Mouse (Mus musculus) T-cell, adult 2 months (primary cell): ENCODE data around the gene Osbpl6.

ENCODE experiments used
- DNase-seq: peaks from one replicate; pipeline ENCODE4 v3.0.0; 2022; ENCODE audit warnings: low spot score

Gene Osbpl6

DNA sequence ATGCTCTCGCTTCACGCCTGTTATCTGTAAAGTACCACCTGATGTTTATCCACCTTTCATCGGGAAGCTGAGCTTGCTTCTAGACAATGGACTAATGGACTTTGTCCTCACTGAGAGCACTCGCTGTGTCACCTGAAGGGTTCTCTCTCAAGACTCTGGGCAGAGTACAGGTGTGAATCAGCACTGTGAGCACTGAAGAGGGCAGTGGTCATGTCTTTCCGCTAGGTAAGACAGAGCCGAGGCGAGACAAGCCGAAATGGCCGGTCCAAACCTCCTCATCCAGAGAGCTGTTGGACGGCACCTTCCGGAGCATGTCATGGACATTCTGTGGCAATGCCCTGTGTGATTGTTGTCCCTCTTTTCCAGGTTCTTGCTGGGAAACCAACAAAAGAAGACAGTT lies 92.6 kb downstream of the Osbpl6 start:
- DNase-seq = no peak

DNA sequence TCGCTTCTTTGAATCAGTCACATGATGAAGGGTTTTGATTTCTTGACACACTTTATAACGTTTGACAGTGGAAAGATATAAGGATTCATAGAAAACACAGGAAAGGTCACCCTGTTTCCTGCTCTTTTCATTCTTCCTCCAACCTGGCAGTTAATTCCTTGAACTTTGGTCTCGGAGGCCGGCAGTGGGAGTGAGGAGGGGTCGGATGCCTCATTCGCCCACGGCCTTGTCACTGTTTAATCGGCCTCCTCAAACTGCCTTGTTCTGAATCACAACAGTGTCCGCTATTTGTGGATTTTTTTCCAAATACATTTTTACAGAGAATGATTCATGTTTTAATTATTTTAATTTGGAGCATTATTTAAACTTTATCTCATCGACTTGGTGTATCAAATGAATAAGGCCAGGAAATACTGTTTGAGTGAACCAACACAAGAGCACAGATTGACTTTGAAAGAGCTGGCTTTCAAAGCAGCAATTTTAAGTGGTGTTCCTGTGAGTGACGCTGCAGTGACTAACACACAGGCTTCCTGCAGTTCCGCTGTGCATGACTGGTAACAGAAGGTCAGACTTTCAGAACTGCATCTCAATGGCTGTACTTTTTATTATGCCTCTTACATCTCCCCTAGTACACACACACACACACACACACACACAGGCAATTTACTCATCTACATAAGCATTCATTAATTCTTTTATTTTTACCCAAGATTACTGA lies 98.0 kb downstream of the Osbpl6 start:
- DNase-seq = no peak

DNA sequence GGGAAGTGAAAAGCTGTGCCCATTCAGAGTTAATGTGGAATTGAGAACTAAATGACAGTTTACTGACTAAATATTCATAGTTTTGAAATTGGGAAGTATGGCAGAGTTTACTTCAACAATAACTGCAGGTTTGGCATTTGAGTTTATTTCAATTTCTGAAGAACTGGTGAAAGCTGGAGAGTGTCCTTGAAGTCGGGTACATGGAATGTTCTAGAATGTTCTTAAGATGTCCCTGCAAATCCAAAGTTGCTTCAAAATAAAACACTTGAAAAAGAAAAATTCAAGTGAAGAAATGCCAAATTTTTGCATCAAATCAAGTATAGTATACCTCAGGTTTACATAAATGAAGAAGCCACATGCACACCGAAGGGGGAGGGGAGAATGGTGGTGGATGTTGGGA lies 98.7 kb downstream of the Osbpl6 start:
- no peak for DNase-seq

DNA sequence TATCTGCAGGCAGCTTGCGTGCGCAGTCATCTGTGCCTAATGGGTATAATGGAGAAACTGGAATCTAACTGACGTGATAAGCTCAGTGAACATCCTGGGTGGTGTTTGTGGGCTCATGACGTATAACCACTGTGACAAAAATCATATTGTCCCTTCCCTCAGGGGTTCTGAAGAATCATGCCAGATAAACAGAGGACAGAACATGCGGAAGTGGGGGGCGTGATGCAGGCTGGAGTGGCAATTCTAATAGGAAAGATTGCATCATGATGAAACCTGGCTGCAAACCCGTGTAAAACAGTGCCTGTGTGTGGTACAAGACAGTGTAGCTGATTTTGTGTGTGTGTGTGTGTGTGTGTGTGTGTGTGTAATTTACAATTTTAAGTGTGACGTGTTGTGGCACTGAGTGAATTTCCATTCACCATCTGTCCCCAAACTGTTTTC lies 105.0 kb downstream of the Osbpl6 start:
- DNase-seq = no peak

DNA sequence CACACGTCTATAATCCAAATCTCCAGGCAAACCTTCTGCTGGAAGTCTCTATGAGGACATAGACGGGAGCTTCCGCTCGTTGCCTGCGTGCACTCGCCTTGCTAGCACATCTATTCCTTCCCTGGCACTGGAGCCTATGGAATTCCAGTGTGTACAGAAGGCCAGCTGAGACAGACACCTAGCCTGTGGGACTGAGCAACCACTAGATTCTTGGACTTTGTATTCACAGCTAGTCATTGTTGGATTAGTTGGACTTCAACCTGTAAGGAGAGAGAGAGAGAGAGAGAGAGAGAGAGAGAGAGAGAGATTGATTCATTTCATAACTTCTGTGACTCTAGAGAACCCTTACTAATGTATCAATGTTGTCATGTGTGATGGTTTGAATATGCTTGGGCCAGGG lies 105.8 kb downstream of the Osbpl6 start:
- no peak for DNase-seq

DNA sequence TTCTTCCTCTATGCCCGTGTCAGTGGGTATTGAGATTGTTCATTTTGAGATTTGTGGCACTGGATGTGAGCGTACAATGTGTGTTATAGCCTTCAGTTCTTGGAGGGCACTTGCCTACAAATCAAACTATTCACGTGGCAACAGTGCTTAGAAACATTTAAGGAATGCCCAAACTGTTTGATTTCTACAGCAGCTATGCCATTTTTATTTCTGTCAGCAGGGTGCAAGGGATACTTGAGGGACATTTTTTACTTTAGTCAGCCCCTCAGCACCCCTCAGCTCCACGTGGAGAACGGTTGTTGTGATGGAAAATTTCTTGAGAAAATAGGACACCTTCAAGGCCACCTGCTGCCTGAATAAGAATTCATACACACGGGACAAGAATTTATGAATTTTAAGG lies 106.6 kb downstream of the Osbpl6 start:
- DNase-seq = no peak

DNA sequence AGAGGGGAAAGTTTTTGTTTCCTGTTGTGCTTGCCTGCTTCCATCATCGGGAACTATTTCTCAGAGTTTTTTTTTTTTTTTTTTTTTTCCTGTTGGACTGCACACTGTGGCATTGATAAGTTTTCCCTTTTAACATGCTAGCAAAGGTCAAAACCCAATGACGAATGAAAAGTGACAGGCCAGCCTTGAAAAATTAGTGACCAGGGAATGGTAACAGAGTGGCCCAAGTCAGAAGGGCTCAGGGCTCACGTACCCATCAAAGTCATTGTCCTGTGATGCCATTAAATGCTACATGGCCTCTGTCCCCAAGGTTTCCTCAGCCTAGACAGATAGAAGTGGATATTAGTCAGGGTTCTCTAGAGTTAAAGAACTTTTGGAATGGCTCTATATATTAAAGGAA lies 107.0 kb downstream of the Osbpl6 start:
- DNase-seq = no peak

DNA sequence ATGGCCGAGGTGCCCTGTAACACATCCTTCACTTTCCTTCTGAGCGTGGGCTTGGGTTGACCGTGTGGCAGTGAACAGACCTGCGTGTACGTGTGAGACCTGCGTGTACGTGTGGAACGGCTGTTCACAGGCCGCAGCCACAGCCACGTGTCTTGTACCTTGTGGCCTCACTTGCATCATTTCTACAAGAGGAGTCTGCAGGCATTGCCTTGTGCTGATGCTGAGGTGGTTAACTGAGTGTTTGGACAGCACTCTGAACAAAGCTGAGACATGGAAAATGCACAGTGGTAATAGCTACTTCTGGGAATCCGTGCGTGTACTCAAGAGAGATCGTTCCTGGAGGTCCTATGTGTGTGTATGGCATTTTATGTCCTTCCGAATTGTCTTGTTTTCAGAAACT lies 111.2 kb downstream of the Osbpl6 start:
- DNase-seq = no peak

DNA sequence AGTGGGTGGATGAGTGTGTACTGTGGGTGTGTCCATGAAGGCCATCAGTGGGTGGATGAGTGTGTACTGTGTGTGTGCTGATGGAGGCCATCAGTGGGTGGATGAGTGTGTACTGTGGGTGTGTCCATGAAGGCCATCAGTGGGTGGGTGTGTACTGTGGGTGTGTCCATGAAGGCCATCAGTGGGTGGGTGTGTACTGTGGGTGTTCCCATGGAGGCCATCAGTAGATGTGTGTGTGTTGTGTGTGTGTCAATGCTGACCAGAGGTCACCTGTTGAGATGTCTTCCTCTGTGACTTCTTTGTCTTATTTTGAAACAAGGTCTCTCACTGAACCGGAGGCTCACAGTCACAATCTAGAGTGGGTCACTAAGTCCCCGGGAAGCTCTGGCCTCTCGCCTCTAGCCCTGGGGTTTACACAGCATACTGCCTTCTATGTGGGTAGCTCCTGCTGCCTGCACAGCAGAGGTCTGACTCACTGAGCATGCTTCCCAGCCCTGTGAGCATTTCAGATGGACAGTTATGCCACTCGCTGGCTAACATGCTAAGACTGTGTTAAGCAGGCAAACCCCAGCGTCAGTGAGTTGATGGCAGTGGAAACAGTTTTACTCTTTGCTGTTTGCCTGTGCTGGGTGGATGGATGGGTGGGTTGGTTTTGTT lies 112.2 kb downstream of the Osbpl6 start:
- no peak for DNase-seq

DNA sequence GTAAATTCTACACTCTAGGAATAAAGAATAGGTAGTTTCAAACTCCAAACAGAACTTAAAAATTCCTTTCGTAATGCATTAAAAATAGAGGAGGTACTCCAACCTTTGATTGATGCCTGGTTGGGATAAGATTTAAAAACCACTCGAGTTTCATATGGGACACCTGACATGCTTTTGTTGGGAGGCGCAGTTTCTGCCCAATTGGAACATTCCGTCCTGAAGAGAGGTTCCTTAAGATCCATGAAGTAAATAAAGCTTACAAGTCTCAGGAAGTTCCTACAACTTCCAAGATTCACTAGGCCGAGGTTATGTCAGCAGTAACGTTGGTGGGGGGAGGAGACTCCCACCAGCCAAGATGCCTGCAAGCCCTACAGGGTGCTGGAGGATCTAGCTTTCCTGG lies 115.3 kb downstream of the Osbpl6 start:
- no peak for DNase-seq

DNA sequence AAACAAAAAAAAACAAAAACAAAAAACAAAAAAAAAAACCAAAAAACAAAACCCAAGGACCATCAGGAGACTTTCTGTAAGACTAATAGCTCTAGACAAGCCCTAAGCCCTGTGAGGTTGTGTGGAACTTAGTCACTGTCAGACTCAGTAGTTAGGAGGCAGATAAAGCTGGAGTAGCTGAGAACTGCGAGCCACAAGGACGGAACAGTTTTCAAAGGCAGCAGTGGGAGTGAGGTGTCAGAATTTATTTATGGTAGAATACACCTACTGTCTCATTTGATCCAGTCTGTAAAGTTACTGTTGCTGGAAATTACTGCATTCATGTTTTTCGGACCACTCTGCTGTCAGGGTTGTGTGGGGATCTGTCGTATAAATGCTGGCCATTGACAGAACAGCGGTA lies 118.1 kb downstream of the Osbpl6 start:
- DNase-seq = no peak

DNA sequence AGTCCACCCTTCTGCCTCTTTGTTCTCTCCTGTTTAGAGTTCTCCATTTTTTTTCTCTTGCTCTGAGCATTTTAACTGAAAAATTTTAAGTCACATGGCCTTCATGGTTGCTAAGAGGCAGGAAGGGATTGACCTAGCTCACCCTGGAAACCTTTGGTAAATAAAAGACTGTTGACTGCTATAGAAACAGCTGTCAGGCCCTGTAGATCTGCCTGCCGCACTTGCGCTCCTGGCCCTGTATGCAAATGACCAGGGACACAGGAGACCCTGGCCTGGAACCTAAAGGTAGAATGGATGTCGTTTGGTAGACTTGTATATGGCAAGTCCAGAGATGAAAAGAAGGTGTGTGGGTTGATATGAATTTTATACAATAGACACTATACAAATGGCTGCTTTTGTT lies 119.3 kb downstream of the Osbpl6 start:
- no peak for DNase-seq

DNA sequence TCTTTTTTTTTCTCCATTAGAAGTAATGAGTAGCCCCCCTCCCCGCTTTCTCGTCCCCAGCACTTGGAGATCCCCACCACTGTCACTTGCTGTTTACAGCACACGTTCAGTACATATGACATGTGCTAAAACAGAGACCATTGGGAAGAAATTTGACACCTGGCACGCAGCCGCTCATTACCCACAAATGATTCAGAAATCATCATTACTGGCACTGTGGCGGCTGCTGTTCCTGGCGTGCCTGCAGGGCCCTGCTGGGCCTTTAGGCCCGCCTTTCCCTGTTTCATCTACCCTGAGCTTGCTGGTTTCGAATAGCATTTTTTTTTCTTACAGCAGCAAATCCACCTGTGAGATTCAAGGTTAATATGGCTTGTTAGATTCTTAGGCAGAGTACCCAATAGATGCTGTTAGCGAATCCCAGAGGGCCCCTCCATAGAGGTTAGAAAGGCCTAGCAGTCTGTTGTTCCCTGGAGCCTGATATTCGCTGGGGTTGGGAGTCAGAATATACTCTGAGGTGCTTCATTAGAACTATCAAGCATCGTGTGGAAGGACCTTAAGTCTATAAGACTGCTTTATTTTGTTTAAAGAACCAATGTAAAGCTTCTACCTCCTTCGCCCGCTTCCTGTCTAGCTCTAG lies 126.3 kb downstream of the Osbpl6 start:
- DNase-seq = no peak

DNA sequence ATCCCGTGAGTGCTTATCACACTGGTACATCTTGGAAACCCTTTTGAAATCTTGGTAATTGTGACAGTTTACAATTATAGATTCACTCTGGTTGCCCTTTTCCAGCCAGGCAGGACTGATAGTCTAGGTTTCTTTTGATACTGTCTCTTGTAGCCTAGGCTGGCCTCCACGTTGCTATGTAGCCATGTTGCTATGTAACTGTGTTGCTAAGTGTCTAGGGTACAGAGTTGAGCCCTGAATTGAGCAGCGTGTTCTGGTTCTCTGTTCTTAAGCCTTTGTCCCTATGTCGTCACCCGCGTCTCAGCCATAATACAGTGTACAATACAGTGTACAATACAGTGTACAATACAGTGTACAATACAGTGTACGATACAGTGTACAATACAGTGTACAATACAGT lies 128.6 kb downstream of the Osbpl6 start:
- DNase-seq = no peak

DNA sequence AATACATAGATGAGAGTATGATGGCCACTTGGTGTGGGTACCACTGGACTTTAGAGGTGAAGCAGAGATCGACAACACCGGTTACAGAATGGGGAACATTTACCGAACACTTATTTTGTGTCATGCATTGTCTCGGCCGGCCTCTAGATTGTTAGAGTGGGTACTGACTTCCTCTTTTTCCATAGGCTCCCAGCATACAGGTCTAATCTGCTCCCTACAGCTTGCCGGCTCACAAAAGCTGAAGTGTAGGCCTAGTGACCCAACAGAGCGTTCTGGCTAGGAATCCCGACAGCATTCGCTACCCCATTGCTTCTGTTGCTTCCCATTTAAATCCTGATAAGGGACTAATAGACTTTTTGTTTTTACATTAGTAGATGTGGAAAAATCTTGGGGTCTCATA lies 135.6 kb downstream of the Osbpl6 start:
- DNase-seq = no peak

DNA sequence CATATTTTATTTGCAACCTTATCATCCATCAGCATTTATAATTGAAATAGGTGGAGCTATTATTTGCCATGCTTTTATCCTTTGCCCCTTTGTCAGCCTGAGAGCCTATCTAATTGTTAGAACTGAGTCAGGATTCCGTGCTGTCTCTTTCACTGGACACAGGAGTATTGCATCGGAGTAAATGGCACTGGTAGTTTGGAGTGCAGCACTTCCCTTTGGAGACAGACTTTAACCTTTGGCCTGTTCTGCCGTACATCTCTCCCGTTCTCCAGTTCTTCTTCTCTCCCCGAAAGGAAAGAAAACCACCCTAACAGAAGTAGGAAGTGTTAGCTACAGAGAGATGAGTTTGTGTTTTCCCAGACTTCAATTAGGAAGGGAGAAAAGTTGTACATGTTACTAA lies 136.6 kb downstream of the Osbpl6 start:
- DNase-seq = no peak

DNA sequence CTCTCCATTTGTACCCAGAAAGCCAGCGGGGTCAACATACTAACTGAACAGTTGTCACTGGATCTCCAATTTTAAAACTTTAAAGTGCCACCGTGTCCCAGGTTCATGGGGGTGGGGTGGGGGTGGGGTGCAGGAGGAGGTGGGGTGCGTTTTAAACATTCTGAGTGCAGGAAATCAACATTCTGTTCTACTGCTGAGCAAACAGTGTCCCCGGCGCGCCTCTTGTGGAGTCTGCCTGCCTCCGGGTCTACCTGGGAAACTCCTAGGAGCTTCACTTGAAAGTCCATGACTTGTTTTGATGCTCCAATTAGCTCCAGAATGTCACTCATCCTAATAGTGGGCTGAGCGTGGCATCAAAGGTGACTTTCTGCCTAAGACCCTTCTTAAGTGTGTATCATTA lies 139.2 kb downstream of the Osbpl6 start:
- DNase-seq = no peak

DNA sequence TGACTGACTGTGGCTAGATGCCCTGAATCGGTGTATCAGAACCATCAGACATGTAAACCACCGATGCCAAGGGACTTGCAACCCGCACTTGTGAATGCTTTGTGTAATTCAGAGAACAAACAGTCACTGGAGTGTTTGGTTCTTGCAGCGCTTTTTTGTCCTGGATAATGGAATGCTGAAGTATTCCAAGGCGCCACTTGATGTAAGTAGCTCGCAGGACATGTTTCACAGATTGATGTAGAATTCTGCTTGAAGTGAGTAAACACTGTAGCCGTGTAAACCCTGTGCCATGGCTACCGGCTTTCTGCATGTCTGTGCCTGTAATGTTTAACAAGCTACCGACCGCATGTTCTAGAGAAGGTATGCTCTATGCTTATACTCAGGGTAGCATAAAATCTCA lies 141.9 kb downstream of the Osbpl6 start:
- DNase-seq = no peak

DNA sequence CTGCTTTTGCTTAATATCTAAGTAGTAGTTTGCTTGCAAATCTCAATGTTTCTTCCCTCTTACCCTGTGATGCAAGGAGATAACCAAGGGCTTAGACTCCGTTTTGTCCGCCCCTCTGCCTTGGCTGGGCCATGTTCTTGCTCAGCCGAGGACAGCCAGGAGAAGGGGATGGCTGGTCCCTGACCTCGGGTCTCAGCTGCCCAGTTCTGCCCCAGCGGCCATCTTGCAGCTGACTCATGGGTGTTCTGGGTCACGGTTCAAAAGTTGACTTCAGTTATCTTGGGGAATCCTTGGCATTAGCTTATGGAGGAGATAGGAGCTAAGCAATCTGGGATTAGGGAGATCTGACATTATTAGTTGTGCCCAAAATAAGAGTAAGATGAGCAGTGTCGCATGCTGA lies 142.5 kb downstream of the Osbpl6 start:
- no peak for DNase-seq

DNA sequence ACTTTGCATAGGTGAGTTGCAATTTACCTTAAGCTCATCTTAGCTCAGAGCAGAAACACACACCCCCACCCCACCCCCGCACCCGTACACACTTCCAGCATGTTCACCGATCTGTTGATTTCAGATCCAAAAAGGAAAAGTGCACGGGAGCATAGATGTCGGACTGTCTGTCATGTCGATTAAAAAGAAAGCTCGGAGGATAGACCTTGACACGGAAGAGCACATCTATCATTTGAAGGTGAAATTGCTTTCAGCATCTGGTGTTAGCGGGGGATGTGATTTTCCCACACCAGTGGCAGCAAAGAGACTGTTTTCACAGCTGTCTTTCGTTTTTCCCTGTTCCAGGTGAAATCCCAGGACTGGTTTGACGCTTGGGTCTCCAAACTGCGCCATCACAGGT lies 143.0 kb downstream of the Osbpl6 start:
- DNase-seq = no peak

DNA sequence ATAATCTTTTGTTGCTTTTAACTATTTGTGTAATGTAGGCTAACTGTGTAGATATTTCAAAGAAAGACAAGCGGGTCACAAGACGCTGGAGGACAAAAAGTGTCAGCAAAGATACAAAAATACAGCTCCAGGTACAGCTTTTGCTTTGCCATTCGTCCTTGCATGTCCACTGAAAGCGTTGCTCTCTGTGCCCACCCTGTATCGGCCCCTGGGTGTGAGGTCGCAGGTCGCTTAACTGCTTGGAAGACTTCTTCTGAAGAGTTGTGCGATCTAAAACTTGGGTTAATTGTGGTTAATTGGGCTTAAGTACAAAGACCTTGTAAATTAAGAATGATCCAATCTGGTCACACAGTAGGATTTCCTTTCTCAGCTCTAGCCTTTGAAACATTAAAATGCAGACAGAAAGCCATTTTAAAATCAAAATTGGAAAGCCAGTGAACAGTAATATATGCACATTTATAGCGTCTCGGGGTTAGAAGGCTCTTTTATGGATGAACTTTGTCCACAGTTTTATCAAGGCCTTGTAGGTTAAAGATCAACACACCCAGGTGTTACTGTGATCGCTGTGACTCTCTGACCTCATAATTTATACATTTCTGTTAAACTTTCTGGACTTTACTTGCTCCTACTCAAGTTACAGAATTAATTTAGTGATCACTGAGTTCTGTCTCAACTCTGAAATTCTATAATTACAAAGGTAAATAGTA lies 149.7 kb downstream of the Osbpl6 start:
- DNase-seq = no peak

DNA sequence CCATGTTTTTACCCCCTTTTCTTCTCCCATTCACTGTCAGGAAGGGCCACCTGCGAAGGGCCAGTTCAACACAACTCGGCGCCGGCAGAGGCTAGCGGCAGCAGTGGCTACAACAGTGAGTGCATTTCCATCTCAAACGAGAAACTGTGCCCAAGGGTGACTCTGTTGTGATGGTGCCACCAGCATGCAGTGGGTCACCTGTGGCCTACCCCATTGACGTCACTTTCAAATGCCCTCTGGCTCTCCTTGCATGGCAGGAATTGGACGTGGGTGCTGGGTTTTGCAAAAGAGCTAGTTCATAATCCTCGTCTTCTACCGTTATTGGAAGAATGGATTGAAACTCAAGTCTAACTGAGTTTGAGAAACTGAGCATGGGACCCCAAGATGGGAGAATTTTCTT lies 153.8 kb downstream of the Osbpl6 start:
- no peak for DNase-seq

DNA sequence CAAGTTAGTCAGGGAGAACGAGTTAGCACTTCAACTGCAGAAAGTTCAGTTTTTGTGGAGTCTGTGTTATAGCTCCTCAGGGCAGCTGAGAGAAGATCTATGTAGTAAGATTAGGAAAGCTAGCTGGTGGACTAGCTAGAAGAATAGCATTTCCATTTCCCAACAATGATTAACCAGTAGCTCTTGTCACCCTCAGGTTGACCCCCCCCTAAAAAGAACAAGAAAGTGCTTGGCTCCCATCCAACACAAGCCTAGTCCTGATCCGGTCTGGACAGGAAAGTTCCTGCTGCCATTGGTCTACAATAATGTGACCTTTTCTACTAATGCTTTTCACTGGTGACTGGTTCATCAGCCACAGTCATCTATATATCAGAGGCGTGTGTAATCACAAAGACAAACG lies 157.6 kb downstream of the Osbpl6 start:
- no peak for DNase-seq
